Mouse (Mus musculus): ENCODE results near the gene Dcst1.

DNA sequence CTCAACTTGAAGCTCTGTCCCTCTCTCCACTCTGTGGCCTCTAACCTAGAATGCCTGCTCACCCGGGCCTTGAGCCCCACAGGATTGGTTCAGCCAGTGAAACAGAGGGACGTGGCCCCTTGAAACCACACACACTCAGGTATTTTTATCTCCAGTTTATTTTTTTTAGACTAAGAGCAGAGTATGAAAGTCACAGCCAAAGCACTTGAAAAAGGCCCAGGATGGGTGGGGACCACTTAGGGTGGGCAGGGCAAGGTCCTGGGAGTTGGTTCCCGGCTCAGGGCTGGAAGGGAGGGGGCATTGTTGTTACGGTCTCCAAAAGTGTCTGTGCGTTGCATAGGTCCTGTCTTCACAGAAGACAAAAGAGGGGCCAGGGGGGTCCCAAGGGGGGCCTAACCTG is 50.7 kb downstream of the Dcst1 start:
- no peak for TF ChIP-seq CTCF (conservative IDR thresholded peaks at IDR 0.05; ENCODE audit: insufficient read depth, insufficient read length, low read depth, low read length)
- no peak for TF ChIP-seq POLR2A (IDR thresholded peaks at IDR 0.05; ENCODE audit: low read depth, low read length)

Data from kidney, adult 2 months (tissue).